50 mouse cellular contexts compared by ENCODE assay signal in genomic region chr11:53620094-53620493, GRCm38 (mm10). TPM values are rescaled to one million over a fixed set of nuclear protein-coding genes. Genes with fewer than 3 reads are reported as not detected.
"Had no signal": no experiment of that assay in that cellular context is flagged by ENCODE, and none has a peak within 500 bp of the region (broad histone marks: within the 10 kb centered on the region; RNA-seq: fewer than 3 reads in every experiment).

No protein-coding gene starts in this region.

- H3K27me3 ChIP-seq: heart, embryonic 12.5 days; heart, embryonic 15.5 days; hindbrain, embryonic 12.5 days; hindbrain, embryonic 13.5 days; hindbrain, embryonic 15.5 days; intestine, embryonic 15.5 days; kidney, embryonic 15.5 days had no signal

- H3K4me2 ChIP-seq: heart, embryonic 11.5 days; heart, embryonic 12.5 days; heart, embryonic 13.5 days; heart, embryonic 15.5 days; hindbrain, embryonic 12.5 days; hindbrain, embryonic 13.5 days; hindbrain, embryonic 14.5 days; hindbrain, embryonic 15.5 days; intestine, embryonic 15.5 days; kidney, embryonic 15.5 days had no signal

- H3K9ac ChIP-seq: heart, embryonic 12.5 days; heart, embryonic 13.5 days; heart, embryonic 15.5 days; hindbrain, embryonic 12.5 days; hindbrain, embryonic 13.5 days; hindbrain, embryonic 14.5 days; hindbrain, embryonic 15.5 days; intestine, embryonic 15.5 days; kidney, embryonic 15.5 days had no signal

- H3K27ac ChIP-seq: heart, embryonic 10.5 days; heart, embryonic 13.5 days; heart, embryonic 15.5 days; hindbrain, embryonic 10.5 days; hindbrain, embryonic 12.5 days; hindbrain, embryonic 13.5 days; hindbrain, embryonic 14.5 days; hindbrain, embryonic 15.5 days; hindbrain, postnatal 0 days; intestine, embryonic 15.5 days; kidney, embryonic 15.5 days; kidney, postnatal 0 days; layer of hippocampus, adult 2 months had no signal

- DNase-seq: heart, postnatal 10 days; heart, postnatal 14 days; heart, postnatal 36 days; heart, postnatal 4 days; kidney, adult 11 months; kidney, adult 18-20 months; kidney, adult 2 months; kidney, adult 8-10 months; kidney, adult 9 months; kidney, postnatal 10 days; kidney, postnatal 14 days; kidney, postnatal 25 days; kidney, postnatal 36 days; kidney, postnatal 4 days; layer of hippocampus, adult 9-11 months; layer of hippocampus, postnatal 36 days had no signal

- H3K4me1 ChIP-seq: heart, embryonic 15.5 days; hindbrain, embryonic 12.5 days; hindbrain, embryonic 13.5 days; hindbrain, embryonic 15.5 days; intestine, embryonic 15.5 days; kidney, embryonic 15.5 days had no signal

- ATAC-seq: hindbrain, embryonic 16.5 days; hindbrain, postnatal 0 days; inflammation-experienced regulatory T-cells, adult 6 months; intestine, embryonic 15.5 days; intestine, embryonic 16.5 days; intestine, postnatal 0 days had no signal

- H3K9me3 ChIP-seq: heart, embryonic 10.5 days; heart, embryonic 12.5 days; heart, embryonic 13.5 days; heart, embryonic 15.5 days; hindbrain, embryonic 10.5 days; hindbrain, embryonic 13.5 days; hindbrain, embryonic 15.5 days; intestine, embryonic 15.5 days; kidney, embryonic 15.5 days had no signal

- H3K4me3 ChIP-seq: heart, embryonic 10.5 days; heart, embryonic 12.5 days; heart, embryonic 13.5 days; heart, embryonic 15.5 days; hindbrain, embryonic 10.5 days; hindbrain, embryonic 12.5 days; hindbrain, embryonic 13.5 days; hindbrain, embryonic 15.5 days; intestine, embryonic 15.5 days; kidney, embryonic 15.5 days; layer of hippocampus, adult 2 months had no signal

- H3K36me3 ChIP-seq: heart, embryonic 10.5 days; heart, embryonic 12.5 days; heart, embryonic 13.5 days; heart, embryonic 15.5 days; hindbrain, embryonic 10.5 days; hindbrain, embryonic 12.5 days; hindbrain, embryonic 13.5 days; hindbrain, embryonic 15.5 days; intestine, embryonic 15.5 days; kidney, embryonic 15.5 days had no signal

RNA-seq across cellular contexts. Expression of gene Il4, which starts 1.6 kb away (rescaled TPM):
- total RNA-seq: heart, postnatal 10 days; heart, postnatal 14 days; heart, postnatal 25 days; heart, postnatal 36 days; heart, postnatal 4 days; hindbrain, postnatal 0 days; layer of hippocampus, adult 18-20 months; layer of hippocampus, adult 2 months; layer of hippocampus, adult 8-10 months; layer of hippocampus, postnatal 10 days; layer of hippocampus, postnatal 14 days; layer of hippocampus, postnatal 25 days; layer of hippocampus, postnatal 36 days; left cerebral cortex, adult 18-20 months had no signal
- polyA plus RNA-seq: heart, postnatal 0 days; kidney, adult 2 months; large intestine, adult 2 months had no signal

RNA-seq across cellular contexts. Expression of gene Il13, which starts 14.4 kb away (rescaled TPM):
- total RNA-seq: heart, postnatal 10 days; heart, postnatal 14 days; heart, postnatal 25 days; heart, postnatal 36 days; heart, postnatal 4 days; hematopoietic stem cell, adult 5-6 weeks; hindbrain, postnatal 0 days; layer of hippocampus, adult 18-20 months; layer of hippocampus, adult 2 months; layer of hippocampus, adult 8-10 months; layer of hippocampus, postnatal 10 days; layer of hippocampus, postnatal 14 days; layer of hippocampus, postnatal 25 days; layer of hippocampus, postnatal 36 days; left cerebral cortex, adult 18-20 months had no signal
- polyA plus RNA-seq: heart, embryonic 10.5 days; heart, embryonic 11.5 days; heart, embryonic 12.5 days; heart, embryonic 13.5 days; heart, embryonic 14.5 days; heart, embryonic 15.5 days; heart, postnatal 0 days; hindbrain, embryonic 10.5 days; hindbrain, embryonic 11.5 days; hindbrain, embryonic 12.5 days; hindbrain, embryonic 13.5 days; hindbrain, embryonic 14.5 days; hindbrain, embryonic 15.5 days; hindbrain, embryonic 16.5 days; hindbrain, postnatal 0 days; inflammation-experienced regulatory T-cells, adult 6 months; intestine, embryonic 14.5 days; intestine, embryonic 15.5 days; intestine, embryonic 16.5 days; intestine, postnatal 0 days; kidney, adult 2 months; kidney, embryonic 14.5 days; kidney, embryonic 15.5 days; kidney, embryonic 16.5 days; kidney, postnatal 0 days had no signal
